Mouse (Mus musculus) cerebellum, adult 2 months (tissue): ENCODE results near the gene Cask. TPM values are rescaled to one million over a fixed set of nuclear protein-coding genes. Genes with fewer than 3 reads are reported as not detected.

Experiments
- DNase-seq, 2 experiments: peaks; one replicate each; pipeline ENCODE4 v3.0.0; 2021
- H3K27ac ChIP-seq: fragments of 200-500 bp; 2 replicates; pipeline ENCODE4 v1.5.1; 2012; ENCODE audit warnings: low read length, control low read depth, inconsistent platforms; ENCODE audit not compliant: insufficient read depth
- H3K27me3 ChIP-seq: fragments of 200-500 bp; 2 replicates; pipeline ENCODE4 v1.6.1; 2012; ENCODE audit warnings: inconsistent platforms, mild to moderate bottlenecking, low read length, moderate library complexity; ENCODE audit not compliant: control insufficient read depth, insufficient read depth
- H3K4me1 ChIP-seq: fragments of 200-500 bp; 2 replicates; pipeline ENCODE4 v1.6.1; 2011; ENCODE audit warnings: low read length; ENCODE audit not compliant: control insufficient read depth, insufficient read depth
- H3K4me3 ChIP-seq: fragments of 200-500 bp; replicated peaks from 2 replicates; pipeline ENCODE3; 2011; ENCODE audit warnings: mild to moderate bottlenecking, low read depth, low read length, control low read depth; ENCODE audit not compliant: insufficient read depth
- CTCF ChIP-seq: fragments of 200-500 bp; IDR thresholded peaks from 2 replicates; pipeline ENCODE4 v1.5.1; 2011; ENCODE audit warnings: low read depth, mild to moderate bottlenecking, control low read depth, low read length, moderate library complexity, borderline replicate concordance; ENCODE audit not compliant: insufficient read depth
- POLR2A ChIP-seq: fragments of 200-500 bp; IDR thresholded peaks from 2 replicates; pipeline ENCODE4 v1.6.1; 2011; ENCODE audit warnings: low read length, control low read depth, borderline replicate concordance; ENCODE audit not compliant: insufficient read depth
- WGBS: fragments of 180-500 bp; shearing (Covaris S2); methylation state at CpG from one replicate; pipeline ENCODE4 v1.1.7; 2018; 5-methylcytosine and 5-hydroxymethylcytosine counted together
- polyA plus RNA-seq: library from polyadenylated mRNA; depleted of rRNA; stranded (reverse); fragments of >200 nt; gene quantifications from 2 replicates; pipeline ENCODE4 v1.2.3, GENCODE M21; 2012

Cask gene
- polyA plus RNA-seq, 1 experiment: 24.5 TPM

DNA sequence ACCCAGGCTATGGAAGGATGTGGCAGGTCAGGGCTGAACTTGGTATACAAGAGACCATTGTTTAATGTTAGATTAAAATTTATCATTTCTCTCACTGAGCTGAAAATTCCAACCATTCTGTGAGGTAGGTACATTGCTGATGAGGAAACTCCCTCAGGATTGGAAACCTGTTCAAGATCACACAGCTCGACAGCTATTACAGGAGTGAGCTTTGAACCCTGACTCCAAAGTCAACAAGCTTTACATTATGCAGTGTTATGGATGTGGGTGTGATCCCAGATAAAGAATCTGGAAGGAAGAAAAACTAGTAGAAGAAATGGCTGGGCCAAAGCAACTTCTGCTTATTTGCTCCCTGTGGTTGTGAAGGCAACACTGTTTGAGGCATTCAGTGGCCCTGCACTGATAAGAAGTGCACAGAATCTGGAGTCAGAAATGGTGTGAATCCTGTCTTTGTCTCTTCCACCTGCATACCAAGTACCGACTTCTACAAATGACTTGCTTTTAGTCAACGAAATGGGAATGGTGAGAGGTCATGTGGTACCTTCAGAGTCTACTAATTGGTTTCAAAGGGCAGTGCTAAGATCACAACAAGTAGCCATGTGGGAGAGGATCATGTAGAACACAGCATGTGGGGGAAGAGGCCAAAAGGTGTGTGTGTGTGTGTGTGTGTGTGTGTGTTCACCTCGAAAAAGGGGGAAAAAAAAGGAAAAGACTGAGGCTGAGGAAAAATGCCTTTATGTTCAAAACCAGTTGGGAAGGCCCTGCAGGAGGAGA, 134.2 kb downstream of the Cask start:
- no peaks in the 10 kb centered on the region for H3K4me1 ChIP-seq
- DNase-seq: no peak
- no peak overlapping the region for H3K4me3 ChIP-seq
- no peak for TF ChIP-seq POLR2A
- no peak for TF ChIP-seq CTCF
- H3K27ac ChIP-seq: no peak overlapping the region
- WGBS: 82% methylated on average over 4 of the region's 4 CpGs
- H3K27me3 ChIP-seq: no peaks in the 10 kb centered on the region

DNA sequence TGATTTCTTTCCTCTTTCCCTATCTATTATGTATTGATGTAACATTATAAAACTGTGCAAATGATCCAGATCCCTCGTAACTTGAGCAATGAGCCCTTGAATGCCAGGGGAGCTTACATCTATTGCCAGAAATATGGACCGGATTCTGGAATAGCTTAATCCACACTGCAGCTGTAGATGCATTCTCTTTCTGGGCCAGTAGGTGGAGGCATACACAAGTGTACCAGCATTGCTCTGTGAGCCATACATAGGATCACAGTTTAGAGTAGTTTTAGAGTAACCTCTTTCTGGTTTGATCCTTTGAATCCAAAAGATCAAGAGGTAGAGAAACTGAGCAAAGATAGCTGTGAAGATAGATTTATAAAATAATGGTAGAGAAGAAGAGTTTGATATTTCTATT, 141.0 kb downstream of the Cask start:
- TF ChIP-seq POLR2A: no peak
- peak; percentile 61; the same call in 1 of the 2 replicates for TF ChIP-seq CTCF
- DNase-seq: peak; percentile 60 to 61
- no peak overlapping the region for H3K4me3 ChIP-seq
- H3K27me3 ChIP-seq: no peaks in the 10 kb centered on the region
- no peaks in the 10 kb centered on the region for H3K4me1 ChIP-seq
- WGBS: 3% methylated on average over 2 of the region's 2 CpGs
- no peak overlapping the region for H3K27ac ChIP-seq

DNA sequence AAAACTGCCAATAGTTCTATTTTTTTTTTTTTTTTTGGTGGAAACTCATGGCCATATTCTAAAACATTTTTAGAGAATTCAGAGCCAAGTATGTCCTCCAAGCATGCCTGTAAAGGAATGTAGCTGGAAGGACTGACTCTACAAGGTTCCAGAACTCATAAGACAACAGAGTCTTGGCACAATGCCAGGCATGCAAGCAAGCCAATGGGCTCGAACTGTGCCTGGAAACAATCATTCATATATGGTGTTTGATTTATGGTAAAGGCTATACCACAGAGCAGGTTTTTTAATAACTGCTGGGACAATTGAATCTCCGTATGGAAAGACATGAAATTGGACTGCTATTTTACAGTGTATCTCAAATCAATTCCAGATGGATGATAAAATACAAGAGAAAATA, 146.1 kb downstream of the Cask start:
- Histone ChIP-seq H3K4me3 (no peak overlapping the region), H3K27ac (no peak overlapping the region), H3K4me1 (no peaks in the 10 kb centered on the region), H3K27me3 (no peaks in the 10 kb centered on the region)
- peak in 1 of 2 experiments; percentile 33 for DNase-seq
- TF ChIP-seq POLR2A: no peak
- no peak for TF ChIP-seq CTCF
- 41% methylated on average over 2 of the region's 2 CpGs for WGBS

DNA sequence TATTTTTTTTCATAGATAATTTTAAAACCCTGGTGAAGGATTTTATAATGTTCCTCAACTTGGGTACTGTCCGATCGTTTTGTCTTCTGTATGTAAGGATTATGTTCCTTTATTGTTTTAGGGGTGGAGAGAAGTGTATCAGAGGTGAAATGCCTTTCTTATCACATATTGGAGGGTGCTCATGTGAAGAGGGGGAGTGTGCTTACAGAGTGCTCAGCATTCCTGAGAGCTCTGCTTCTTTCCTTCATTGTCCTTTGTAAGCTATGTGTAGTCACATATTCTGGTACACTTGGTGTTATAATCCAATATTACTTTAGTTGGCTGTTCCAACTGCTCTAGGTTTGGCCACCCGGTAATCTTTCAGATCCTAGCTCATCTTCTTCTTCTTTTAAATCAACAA, 150.5 kb downstream of the Cask start:
- H3K27ac ChIP-seq: no peak overlapping the region
- H3K4me3 ChIP-seq: no peak overlapping the region
- TF ChIP-seq POLR2A (no peak), CTCF (no peak)
- WGBS: 93% methylated on average over 3 of the region's 3 CpGs
- no peaks in the 10 kb centered on the region for H3K4me1 ChIP-seq
- no peak for DNase-seq
- H3K27me3 ChIP-seq: no peaks in the 10 kb centered on the region

DNA sequence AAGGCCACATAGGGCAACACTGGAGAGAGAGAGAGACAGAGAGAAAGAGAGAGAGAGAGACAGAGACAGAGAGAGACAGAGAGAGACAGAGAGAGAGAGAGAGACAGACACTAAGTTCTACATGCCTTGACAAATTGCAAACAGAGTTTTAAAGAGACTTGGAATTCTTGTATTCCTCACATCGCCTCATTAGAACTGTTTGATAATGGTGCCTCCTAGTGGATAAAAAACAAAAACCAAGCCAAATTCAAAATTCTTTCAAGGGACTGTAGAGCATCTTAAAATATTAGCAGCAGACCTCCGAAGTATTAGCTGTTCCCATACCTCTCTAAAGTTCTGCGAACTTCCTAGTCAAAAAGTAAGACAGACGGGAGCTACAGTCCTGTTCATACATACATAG, 159.3 kb downstream of the Cask start:
- Histone ChIP-seq H3K4me1 (no peaks in the 10 kb centered on the region), H3K27me3 (no peaks in the 10 kb centered on the region), H3K27ac (no peak overlapping the region), H3K4me3 (no peak overlapping the region)
- 79% methylated on average over 4 of the region's 4 CpGs for WGBS
- no peak for DNase-seq
- TF ChIP-seq CTCF (0 out of 2 replicates have a peak, but pooled peaks have one; percentile 15), POLR2A (no peak)

DNA sequence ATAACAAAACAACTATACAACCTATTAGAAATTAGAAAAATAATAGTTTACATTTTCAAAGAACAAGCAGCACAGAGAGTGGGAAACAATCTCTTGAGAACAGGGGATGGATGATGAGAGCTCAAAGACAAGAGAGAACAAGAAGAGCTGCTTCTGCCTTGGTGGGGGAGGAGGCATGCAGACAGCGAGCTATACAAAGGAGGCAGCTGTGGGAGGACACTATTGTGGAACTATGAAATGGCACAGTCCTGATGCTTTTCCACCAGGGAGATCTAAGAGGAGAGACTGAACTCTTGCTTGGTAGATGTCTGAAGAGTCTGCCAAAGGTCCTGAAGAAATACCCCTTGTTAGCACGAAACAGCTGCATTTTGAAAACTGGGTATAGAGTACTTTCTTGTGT, 162.8 kb downstream of the Cask start:
- TF ChIP-seq POLR2A (no peak), CTCF (no peak)
- Histone ChIP-seq H3K4me1 (no peaks in the 10 kb centered on the region), H3K27ac (no peak overlapping the region), H3K4me3 (no peak overlapping the region), H3K27me3 (no peaks in the 10 kb centered on the region)
- 73% methylated on average over 2 of the region's 2 CpGs for WGBS
- no peak for DNase-seq

DNA sequence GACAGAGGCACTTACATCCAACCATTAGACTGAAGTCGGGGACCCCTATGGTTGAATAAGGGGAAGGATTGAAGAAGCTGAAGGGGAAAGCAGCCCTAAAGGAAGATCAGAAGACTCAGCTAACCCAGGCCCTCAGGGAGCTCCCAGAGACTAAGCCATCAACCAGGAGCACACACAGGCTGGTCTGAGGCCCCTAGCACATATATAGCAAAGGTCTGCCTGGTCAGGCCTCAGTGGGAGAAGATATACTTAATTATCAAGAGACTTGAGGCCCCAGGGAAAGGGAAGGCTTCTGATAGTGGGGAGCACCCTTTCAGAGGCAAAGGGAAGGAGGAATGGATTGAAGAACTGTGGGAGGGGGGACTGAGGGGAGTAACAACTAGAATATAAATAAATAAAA, 164.6 kb downstream of the Cask start:
- Histone ChIP-seq H3K27me3 (no peaks in the 10 kb centered on the region), H3K4me1 (no peaks in the 10 kb centered on the region), H3K27ac (no peak overlapping the region), H3K4me3 (no peak overlapping the region)
- no peak for DNase-seq
- TF ChIP-seq POLR2A: no peak
- no peak for TF ChIP-seq CTCF
- WGBS: 87% methylated on average over 1 of the region's 1 CpGs

DNA sequence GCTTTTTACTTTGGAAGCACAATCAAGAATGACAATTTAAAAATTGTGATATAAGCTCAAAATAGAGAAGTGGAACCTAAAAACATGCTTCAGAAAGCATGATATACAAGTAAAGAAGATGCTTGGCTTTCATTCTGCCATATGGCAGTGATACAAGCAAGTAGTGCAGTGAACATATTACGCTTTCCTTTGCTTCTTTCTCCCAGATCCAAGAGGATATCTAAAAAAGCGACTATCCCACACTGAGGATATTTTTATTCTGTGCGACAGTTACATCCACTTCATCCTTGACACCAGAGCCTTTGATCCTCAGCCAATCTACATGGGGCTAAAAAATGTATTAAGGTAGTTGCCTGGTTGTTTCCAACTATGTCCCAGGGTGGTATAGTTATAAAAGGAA, 169.4 kb downstream of the Cask start:
- DNase-seq: no peak
- Histone ChIP-seq H3K27me3 (no peaks in the 10 kb centered on the region), H3K4me3 (no peak overlapping the region), H3K4me1 (no peaks in the 10 kb centered on the region), H3K27ac (no peak overlapping the region)
- no peak for TF ChIP-seq POLR2A
- TF ChIP-seq CTCF: no peak
- WGBS: 37% methylated on average over 3 of the region's 3 CpGs
